Mouse (Mus musculus) lung, embryonic 14.5 days (tissue): ENCODE measurements at regions not wholly inside any gene's neighbourhood (a gene's known extent, or its start where the extent isn't known, plus 50 kb on each side); places are given as distances from the start of the nearest gene placed in this dataset.
A peak's percentile ranks its signal among the peaks of the same experiment; 100 is the strongest.

Source experiments
- ATAC-seq: fragments of 200-750 bp; cut with Nextera tagmentation; 2 replicates; pipeline ENCODE4 v1.8.0; 2017; ENCODE audit warnings: mild to moderate bottlenecking, moderate TSS enrichment, moderate library complexity; ENCODE audit not compliant: insufficient read depth
- DNase-seq: peaks from one replicate; pipeline ENCODE4 v3.0.0-alpha.2; 2015
- H3K27ac ChIP-seq: fragments of 300-500 bp; sonication (generic); 2 replicates; pipeline ENCODE4 v1.5.1; 2014; ENCODE audit warnings: low read depth, mild to moderate bottlenecking, moderate library complexity
- H3K27me3 ChIP-seq: fragments of 300-500 bp; sonication (generic); 2 replicates; pipeline ENCODE4 v1.6.1; 2014; ENCODE audit warnings: low read length, control low read depth; ENCODE audit not compliant: insufficient read depth
- H3K36me3 ChIP-seq: fragments of 300-500 bp; sonication (generic); 2 replicates; pipeline ENCODE4 v1.6.1; 2014; ENCODE audit warnings: control low read depth; ENCODE audit not compliant: insufficient read depth
- H3K4me1 ChIP-seq: fragments of 300-500 bp; sonication (generic); 2 replicates; pipeline ENCODE4 v1.6.1; 2014; ENCODE audit warnings: antibody characterized with exemption, control low read depth; ENCODE audit not compliant: insufficient read depth
- H3K4me2 ChIP-seq: fragments of 300-500 bp; sonication (generic); 2 replicates; pipeline ENCODE4 v1.6.1; 2014; ENCODE audit warnings: mild to moderate bottlenecking
- H3K4me3 ChIP-seq: fragments of 300-500 bp; sonication (generic); 2 replicates; pipeline ENCODE4 v1.5.1; 2014; ENCODE audit warnings: low read depth, low read length
- H3K9ac ChIP-seq: fragments of 300-500 bp; sonication (generic); 2 replicates; pipeline ENCODE4 v1.6.1; 2014
- H3K9me3 ChIP-seq: fragments of 300-500 bp; sonication (generic); 2 replicates; pipeline ENCODE4 v1.6.1; 2016; ENCODE audit warnings: low read depth, low read length, control low read depth
- CTCF ChIP-seq: IDR thresholded peaks from 2 replicates; pipeline ENCODE4 v1.5.1; 2016; ENCODE audit warnings: antibody characterized with exemption, low read depth
- WGBS: fragments of 180-500 bp; shearing (Covaris S2); extraction: QIAGEN DNeasy Blood & Tissue Kit; methylation state at CpG from one replicate; pipeline ENCODE4 v1.1.7; 2014; 5-methylcytosine and 5-hydroxymethylcytosine counted together

DNA sequence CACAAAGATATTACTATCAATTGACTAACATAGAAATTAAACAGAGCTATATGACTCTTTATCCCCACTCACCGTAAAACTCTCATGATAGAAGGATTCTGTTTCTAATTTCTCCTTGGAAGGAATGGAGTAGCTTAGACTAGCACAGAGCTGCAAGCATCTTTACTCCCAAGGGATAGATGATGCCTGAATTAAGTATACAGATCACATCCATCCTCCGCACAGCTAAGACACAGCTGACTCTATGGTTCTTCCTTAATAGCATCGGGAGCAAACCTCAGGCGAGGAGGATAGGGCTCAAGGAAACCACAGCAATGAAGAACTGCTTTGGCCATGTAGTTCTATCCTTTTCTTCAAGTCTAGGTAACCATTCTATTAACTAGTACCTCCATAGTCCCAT is 556.9 kb upstream of the Slit2 start:
- 89% methylated on average over 4 of the region's 4 CpGs for WGBS
- no peak overlapping the region for H3K4me3 ChIP-seq
- no peak for TF ChIP-seq CTCF
- no peak overlapping the region for H3K9ac ChIP-seq
- no peaks in the 10 kb centered on the region for H3K9me3 ChIP-seq
- no peak overlapping the region for H3K27ac ChIP-seq
- no peak for ATAC-seq
- H3K4me2 ChIP-seq = no peak overlapping the region
- no peak for DNase-seq
- no peaks in the 10 kb centered on the region for H3K4me1 ChIP-seq
- H3K36me3 ChIP-seq = no peaks in the 10 kb centered on the region
- H3K27me3 ChIP-seq = no peaks in the 10 kb centered on the region

DNA sequence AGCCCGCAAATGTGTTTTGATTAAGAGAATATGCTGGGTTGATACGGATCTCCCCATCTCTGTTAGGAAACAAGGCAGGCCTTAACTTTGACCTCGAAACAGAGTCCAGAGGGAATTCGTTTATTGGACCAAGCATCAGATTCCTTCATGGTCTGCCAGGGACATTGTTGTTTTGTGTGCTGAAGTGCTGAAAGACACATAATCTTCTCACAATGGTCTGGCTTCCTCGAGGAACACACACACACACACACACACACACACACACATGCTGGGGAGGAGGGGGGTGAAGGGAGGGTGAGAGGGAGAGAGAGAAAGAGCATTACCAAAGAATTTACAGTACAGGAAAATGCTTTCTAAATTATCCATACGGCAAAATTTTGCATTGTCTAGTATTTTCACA is 556.5 kb upstream of the Slit2 start:
- WGBS = 64% methylated on average over 6 of the region's 6 CpGs
- ATAC-seq (no peak), DNase-seq (no peak)

DNA sequence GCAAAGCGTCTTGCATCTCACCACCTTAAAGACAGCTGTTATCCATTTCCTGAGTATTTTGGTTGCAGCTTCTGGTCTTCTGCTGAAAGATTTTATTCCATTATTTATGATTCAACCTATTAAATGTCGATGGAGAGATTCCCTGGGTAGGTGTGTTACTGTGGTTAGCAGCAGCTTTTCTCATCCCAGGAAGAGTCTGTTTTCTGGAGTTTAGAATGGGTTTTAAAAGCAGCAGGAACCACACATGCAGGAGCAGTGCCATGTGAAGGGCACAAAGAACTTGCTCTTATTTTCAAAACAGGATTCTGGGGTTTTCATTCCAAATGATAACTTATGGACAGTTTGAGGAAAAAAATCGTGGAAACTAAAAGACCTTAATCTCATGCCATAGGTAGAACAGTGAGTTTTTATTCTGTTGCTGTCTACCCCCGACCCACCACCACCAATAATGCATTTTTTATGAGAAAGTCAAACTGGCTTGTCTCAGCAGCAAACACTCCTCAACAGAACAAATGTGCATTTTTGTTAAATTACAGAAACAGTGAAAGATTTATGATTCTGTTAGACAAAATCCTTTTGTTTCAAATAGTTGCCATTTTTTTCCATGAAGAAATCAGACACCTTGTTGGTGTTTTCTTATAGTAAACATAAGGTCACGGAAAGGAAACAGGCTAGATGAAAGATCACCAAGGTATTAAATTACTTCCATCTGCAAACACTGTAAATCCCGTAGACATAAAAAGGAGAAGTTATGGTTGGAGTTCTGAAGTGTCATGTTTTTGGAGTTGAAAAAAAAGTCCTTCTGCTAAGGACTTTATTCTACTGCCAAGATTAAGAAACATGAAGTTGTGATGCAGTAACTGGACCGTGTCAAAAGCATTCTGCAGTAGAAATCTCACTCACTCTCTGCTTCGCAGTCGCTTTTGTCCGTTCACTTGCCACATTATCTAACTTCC is 553.4 kb upstream of the Slit2 start:
- H3K9ac ChIP-seq = no peak overlapping the region
- H3K4me2 ChIP-seq = no peak overlapping the region
- no peaks in the 10 kb centered on the region for H3K9me3 ChIP-seq
- H3K4me1 ChIP-seq = no peaks in the 10 kb centered on the region
- no peak for TF ChIP-seq CTCF
- no peaks in the 10 kb centered on the region for H3K27me3 ChIP-seq
- H3K4me3 ChIP-seq = no peak overlapping the region
- 43% methylated on average over 10 of the region's 10 CpGs for WGBS
- no peaks in the 10 kb centered on the region for H3K36me3 ChIP-seq
- no peak overlapping the region for H3K27ac ChIP-seq
- DNase-seq = peak; percentile 71
- peak; percentile 56 for ATAC-seq

More for the DNA sequence above, 556.5 kb upstream of the Slit2 start:
- no peak overlapping the region for H3K4me3 ChIP-seq
- H3K9ac ChIP-seq = no peak overlapping the region
- no peaks in the 10 kb centered on the region for H3K27me3 ChIP-seq
- H3K27ac ChIP-seq = no peak overlapping the region
- no peak overlapping the region for H3K4me2 ChIP-seq
- H3K36me3 ChIP-seq = no peaks in the 10 kb centered on the region
- TF ChIP-seq CTCF = no peak
- no peaks in the 10 kb centered on the region for H3K4me1 ChIP-seq
- no peaks in the 10 kb centered on the region for H3K9me3 ChIP-seq

DNA sequence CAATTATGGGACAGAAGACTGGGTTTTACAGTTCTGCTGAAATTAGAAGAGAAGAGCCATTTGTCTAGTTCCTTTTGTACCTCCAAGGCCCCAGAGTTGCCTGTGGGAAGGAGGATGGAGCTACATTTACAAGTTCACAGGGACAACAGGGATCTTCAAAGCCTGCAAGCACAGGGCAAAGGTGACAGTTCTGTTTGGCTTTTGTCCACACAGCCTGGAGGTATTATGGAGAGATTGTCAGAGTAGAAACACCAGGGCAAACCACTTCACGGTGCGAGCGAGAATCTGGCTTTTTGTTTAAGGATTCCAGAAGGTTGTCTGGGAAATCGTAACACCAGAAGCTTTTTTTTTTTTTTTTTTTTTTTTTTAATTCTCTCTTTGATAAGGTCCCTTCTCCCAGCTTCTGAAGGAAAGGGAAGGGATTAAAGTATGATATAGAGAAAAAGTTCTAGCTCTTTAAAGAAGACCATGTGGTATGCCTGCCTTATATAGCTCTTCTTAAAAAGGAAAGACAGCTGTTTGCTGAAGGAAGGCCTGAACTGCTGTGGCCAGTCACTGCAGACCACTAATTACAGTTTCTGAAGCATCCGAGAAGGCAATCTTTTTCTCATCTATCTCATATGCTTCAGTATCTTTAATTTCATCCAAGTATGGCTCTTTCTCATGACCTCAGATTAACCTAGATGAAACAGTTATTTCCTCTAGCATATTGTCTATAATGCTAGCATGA is 551.2 kb upstream of the Slit2 start:
- Histone ChIP-seq H3K4me3 (no peak overlapping the region), H3K27ac (no peak overlapping the region), H3K9me3 (no peaks in the 10 kb centered on the region), H3K4me2 (no peak overlapping the region), H3K9ac (no peak overlapping the region), H3K27me3 (no peaks in the 10 kb centered on the region), H3K36me3 (no peaks in the 10 kb centered on the region), H3K4me1 (no peaks in the 10 kb centered on the region)
- DNase-seq = no peak
- no peak for ATAC-seq
- WGBS = 34% methylated on average over 5 of the region's 5 CpGs
- TF ChIP-seq CTCF = no peak

DNA sequence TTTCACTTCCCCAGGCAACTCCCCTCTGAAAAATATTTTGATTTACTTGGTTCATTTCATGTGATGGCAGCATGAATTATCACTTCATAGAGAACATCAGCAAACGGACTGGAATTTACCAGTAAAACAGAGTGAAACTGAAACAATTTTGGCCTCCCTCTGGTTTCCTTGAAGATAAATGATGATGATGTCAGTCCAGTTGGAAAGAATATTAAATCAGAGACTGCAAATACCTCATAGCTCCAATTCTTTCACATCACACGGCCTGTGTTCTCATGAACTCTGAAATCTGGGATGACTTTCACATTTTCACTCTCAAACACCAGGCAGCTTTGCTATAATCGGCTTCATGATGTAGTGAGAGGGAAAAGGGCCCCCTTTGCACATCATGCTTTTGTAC is 546.5 kb upstream of the Slit2 start:
- Histone ChIP-seq H3K4me2 (no peak overlapping the region), H3K4me3 (no peak overlapping the region), H3K36me3 (no peaks in the 10 kb centered on the region), H3K9me3 (no peaks in the 10 kb centered on the region), H3K27ac (no peak overlapping the region), H3K27me3 (no peaks in the 10 kb centered on the region), H3K4me1 (no peaks in the 10 kb centered on the region), H3K9ac (no peak overlapping the region)
- no peak for TF ChIP-seq CTCF
- DNase-seq = peak; percentile 54
- 32% methylated on average over 3 of the region's 3 CpGs for WGBS
- ATAC-seq = no peak

DNA sequence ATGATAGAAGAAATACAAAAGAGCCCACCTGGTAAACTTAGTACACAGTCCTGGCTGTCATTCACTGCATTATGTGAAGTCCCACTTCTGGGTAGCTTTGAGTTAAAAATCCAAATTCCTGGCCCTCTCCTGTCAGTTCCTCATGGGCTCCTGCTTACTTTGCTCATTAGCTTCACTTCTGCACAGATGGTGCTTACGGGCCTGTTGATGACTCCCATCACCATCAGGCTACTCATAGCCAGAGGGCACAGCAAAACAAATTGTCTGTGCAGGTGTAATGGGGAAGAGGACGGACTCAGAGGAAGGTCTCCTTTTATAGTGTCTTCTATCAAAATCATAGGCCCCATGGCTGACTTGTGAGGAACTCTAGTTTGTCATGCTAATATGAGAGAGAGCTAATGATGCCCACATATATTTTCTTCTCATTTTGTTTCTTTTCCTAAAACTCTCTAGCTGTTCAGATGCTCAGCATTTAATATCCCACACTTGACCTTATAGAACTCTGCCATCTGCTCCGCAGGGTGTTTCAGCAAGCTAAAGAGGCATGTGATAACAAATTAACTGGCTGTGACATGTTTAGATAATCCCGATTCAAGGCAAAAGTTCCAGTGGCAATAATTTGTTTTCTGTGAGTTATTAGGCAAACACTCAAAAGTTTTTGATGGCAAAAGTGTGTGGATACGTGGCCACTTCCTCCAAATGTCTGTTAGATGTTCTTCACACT is 536.5 kb upstream of the Slit2 start:
- no peak overlapping the region for H3K4me3 ChIP-seq
- no peaks in the 10 kb centered on the region for H3K27me3 ChIP-seq
- DNase-seq (peak; percentile 76), ATAC-seq (no peak)
- no peak overlapping the region for H3K9ac ChIP-seq
- no peaks in the 10 kb centered on the region for H3K4me1 ChIP-seq
- whole genome bisulfite sequencing = 28% methylated on average over 5 of the region's 5 CpGs
- H3K27ac ChIP-seq = no peak overlapping the region
- H3K9me3 ChIP-seq = no peaks in the 10 kb centered on the region
- H3K36me3 ChIP-seq = no peaks in the 10 kb centered on the region
- no peak for TF ChIP-seq CTCF
- no peak overlapping the region for H3K4me2 ChIP-seq

DNA sequence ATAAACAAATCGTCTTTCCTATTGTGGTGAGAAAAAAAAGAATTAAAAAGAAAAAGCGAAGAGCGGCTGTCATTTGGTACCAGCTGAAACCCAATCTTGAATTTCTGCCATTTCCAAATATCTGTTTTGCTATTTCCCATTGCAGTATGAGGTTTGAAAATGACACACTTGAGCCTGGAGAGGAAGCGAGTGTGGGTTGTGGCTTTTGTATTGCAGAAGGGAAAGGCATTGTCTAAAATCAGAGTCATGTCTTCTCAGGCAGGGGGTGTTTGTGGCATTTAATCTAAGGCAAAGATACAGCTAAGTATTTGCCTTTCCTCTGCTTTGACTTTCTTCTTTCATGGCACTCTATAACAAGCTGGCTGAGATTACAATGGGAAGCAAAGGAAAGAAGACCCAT is 518.1 kb upstream of the Slit2 start:
- Histone ChIP-seq H3K4me1 (no peaks in the 10 kb centered on the region), H3K4me3 (no peak overlapping the region), H3K27me3 (no peaks in the 10 kb centered on the region), H3K27ac (no peak overlapping the region), H3K9me3 (no peaks in the 10 kb centered on the region), H3K9ac (no peak overlapping the region), H3K36me3 (no peaks in the 10 kb centered on the region), H3K4me2 (no peak overlapping the region)
- no peak for TF ChIP-seq CTCF
- DNase-seq (no peak), ATAC-seq (no peak)
- WGBS = 78% methylated on average over 4 of the region's 4 CpGs
